Mouse (Mus musculus) CD4-positive naive resting alpha-beta T cell, adult 57 days (primary cell): ENCODE measurements around the gene AW822073. TPM values are rescaled to one million over a fixed set of nuclear protein-coding genes. Genes with fewer than 3 reads are reported as not detected.

Source experiments
- total RNA-seq: library from RNA; stranded (reverse); gene quantifications from one replicate; pipeline ENCODE4 v1.2.4, GENCODE M21; 2023

AW822073 gene
- total RNA-seq: not detected

DNA sequence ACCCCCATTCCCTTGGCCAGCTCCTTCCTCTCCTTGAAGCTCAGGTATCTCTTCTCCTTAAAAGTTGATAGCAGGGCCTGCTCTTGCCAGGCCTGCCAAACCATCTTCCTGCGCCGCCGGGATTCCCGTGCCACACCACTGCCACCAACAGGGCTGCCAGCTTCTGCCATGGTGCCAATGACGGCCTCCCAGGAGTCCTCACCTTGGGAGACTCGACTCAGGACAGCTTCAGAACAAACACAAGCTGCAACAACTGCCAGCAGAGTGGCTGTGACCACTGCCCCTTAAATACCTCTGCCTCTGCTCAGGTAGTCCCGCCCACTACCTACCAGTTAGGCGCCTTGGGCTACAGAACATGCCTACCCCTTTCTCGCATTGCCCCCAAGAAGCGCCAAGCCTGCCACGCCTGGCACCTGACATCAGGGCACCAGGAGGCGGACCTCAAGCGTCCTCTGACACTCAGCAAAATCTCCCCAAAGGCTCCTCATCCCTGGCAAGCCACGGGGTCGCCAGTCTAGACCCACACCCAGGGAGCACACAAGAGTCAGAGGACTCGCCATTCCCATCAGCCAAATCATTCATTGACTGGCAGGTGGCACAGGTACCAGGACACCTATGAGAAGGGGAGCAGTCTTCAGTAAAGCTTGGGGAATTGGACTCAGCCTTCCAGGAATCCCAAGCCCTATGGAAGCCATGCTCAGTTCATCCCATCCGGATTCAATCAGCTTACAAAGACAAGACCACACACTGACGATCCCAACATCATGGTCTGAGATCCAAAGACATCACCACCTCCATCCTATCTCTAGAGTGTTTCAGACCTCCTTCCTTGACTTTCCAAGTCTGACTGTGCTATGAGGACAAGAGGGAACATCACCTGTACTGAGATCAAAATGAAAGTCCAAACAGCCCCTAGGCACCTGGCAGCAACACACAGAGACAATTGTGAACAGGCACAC, at the start of gene AW822073:
TSS of gene AW822073 (minus strand) at position 104 of the 959 bp plus-strand sequence.

DNA sequence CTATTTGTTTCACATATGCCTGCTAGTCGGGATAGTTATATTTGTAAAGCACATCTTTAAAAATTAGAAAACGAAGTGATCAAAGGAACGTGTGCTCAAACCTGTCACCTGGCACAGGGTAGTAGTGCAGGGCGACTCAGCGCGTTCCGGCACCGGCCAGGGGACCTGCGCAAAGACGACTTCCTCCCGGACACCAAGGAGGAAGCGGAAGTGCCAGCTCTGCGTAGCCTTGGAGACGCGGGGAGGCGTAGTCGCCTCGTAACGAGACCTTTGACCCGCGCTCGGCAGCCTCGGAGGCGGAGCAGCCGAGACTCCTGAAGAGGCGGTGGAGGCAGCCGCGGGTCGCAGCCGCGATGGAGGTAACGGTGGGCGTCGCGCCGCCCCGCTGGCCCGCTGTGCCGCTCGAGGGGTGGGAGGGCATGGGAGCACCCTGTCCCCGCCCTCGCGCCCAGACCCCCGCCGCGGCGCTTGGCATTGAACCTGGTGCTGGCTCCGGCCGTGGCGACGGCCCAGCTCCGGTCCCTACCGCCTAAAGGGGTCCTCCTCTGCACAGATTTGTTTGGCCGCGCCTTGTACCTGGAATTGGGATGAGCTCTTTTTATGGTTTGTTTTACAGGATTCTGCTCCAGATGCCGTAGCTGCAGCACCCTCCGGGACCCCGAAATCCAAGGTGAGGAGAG, 30.6 kb upstream of the AW822073 start, which contains the start of gene Gcc2:
TSS of gene Gcc2 (plus strand) at position 285 of the 680 bp plus-strand sequence.

GRCm38 (mm10) chr10:58236613-58237012, 11.9 kb upstream of the AW822073 start, which contains the start of gene Gm4981:
Gm4981 (minus strand) TSS chr10:58236701.

DNA sequence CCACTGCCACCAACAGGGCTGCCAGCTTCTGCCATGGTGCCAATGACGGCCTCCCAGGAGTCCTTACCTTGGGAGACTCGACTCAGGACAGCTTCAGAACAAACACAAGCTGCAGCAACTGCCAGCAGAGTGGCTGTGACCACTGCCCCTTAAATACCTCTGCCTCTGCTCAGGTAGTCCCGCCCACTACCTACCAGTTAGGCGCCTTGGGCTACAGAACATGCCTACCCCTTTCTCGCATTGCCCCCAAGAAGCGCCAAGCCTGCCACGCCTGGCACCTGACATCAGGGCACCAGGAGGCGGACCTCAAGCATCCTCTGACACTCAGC, 7.9 kb upstream of the AW822073 start, which contains the start of gene Duxf3:
TSS of gene Duxf3 (minus strand) at position 35 of the 329 bp plus-strand sequence.

Other genes starting within 250 kb of the AW822073 start
- not detected for gene Duxf3, start 7.7 kb upstream of the AW822073 start, total RNA-seq
- gene Gm4981, start 11.8 kb upstream of the AW822073 start, total RNA-seq: not detected
- gene Gcc2, start 30.6 kb upstream of the AW822073 start, total RNA-seq: 46.1 TPM
- gene Lims1, start 98.5 kb upstream of the AW822073 start, total RNA-seq: 45.5 TPM
- gene Ranbp2, start 222.0 kb upstream of the AW822073 start, total RNA-seq: 147 TPM